Mouse (Mus musculus): ENCODE results near the gene Camkmt. TPM values are rescaled to one million over a fixed set of nuclear protein-coding genes. Genes with fewer than 3 reads are reported as not detected.
A peak's percentile ranks its signal among the peaks of the same experiment; 100 is the strongest.

Gene Camkmt
- 10 to 100 TPM; 12.8 to 13.6 TPM for total RNA-seq (2021)
- long read RNA-seq, experiment 1, partial matches to known transcripts, result 0 of 8 reads
- long read RNA-seq, experiment 1, other reads (novel, unspliced or antisense), result 8 of 8 reads
- long read RNA-seq, experiment 2, partial matches to known transcripts, result 0 of 2 reads
- long read RNA-seq, experiment 2, other reads (novel, unspliced or antisense), result 2 of 2 reads

GRCm38 (mm10) chr17:85090120-85091099, at the start of gene Camkmt, which contains the start of gene Prepl:
Gene Camkmt, plus strand, starts transcription at chr17:85090552.
Gene Prepl, minus strand, starts transcription at chr17:85090241.
- Histone ChIP-seq H3K4me3 (peak within 1 kb of the TSS; percentile 83), H3K27ac (peak within 1 kb of the TSS; percentile 99)
- DNase-seq (ENCODE audit: extremely low spot score in 1 of 2, low spot score in 2 of 2), result peak; percentile 93
- no peak; the same call in none of the 2 replicates for TF ChIP-seq CTCF (IDR thresholded peaks at IDR 0.05)
- intact Hi-C loops (cut with DNase I), result loop anchor here (1.0 to 2.0 kb wide), 2 partner anchors 133 to 300 kb away; partner anchors contain the start of gene Lrpprc

GRCm38 (mm10) chr17:85040913-85041312, 49.4 kb upstream of the Camkmt start:
- DNase-seq (ENCODE audit: extremely low spot score in 1 of 2, low spot score in 2 of 2), result no peak
- TF ChIP-seq CTCF (IDR thresholded peaks at IDR 0.05), result no peak
- H3K27ac ChIP-seq, result no peak overlapping the region
- intact Hi-C loops (cut with DNase I), result no loop called here
- no peak overlapping the region for H3K4me3 ChIP-seq

- H3K4me3 ChIP-seq, result no peak overlapping the region
- intact Hi-C loops (cut with DNase I), result no loop called here
- no peak for TF ChIP-seq CTCF (IDR thresholded peaks at IDR 0.05)
- no peak for DNase-seq (ENCODE audit: extremely low spot score in 1 of 2, low spot score in 2 of 2)
- H3K27ac ChIP-seq, result no peak overlapping the region
Measured at GRCm38 (mm10) chr17:85042419-85042818, 47.9 kb upstream of the Camkmt start.

- intact Hi-C loops (cut with DNase I), result no loop called here
- DNase-seq (ENCODE audit: extremely low spot score in 1 of 2, low spot score in 2 of 2), result no peak
- Histone ChIP-seq H3K4me3 (no peak overlapping the region), H3K27ac (no peak overlapping the region)
- no peak for TF ChIP-seq CTCF (IDR thresholded peaks at IDR 0.05)
Measured at GRCm38 (mm10) chr17:85043404-85043816, 46.9 kb upstream of the Camkmt start.

GRCm38 (mm10) chr17:85044466-85044865, 45.9 kb upstream of the Camkmt start:
- no peak for DNase-seq (ENCODE audit: extremely low spot score in 1 of 2, low spot score in 2 of 2)
- intact Hi-C loops (cut with DNase I), result no loop called here
- Histone ChIP-seq H3K4me3 (no peak overlapping the region), H3K27ac (no peak overlapping the region)
- TF ChIP-seq CTCF (IDR thresholded peaks at IDR 0.05), result no peak

GRCm38 (mm10) chr17:85045160-85045559, 45.2 kb upstream of the Camkmt start:
- intact Hi-C loops (cut with DNase I), result no loop called here
- Histone ChIP-seq H3K27ac (no peak overlapping the region), H3K4me3 (no peak overlapping the region)
- peak; percentile 19; the same call in 1 of the 2 replicates for TF ChIP-seq CTCF (IDR thresholded peaks at IDR 0.05)
- no peak for DNase-seq (ENCODE audit: extremely low spot score in 1 of 2, low spot score in 2 of 2)

- no peak for DNase-seq (ENCODE audit: extremely low spot score in 1 of 2, low spot score in 2 of 2)
- no peak overlapping the region for H3K27ac ChIP-seq
- H3K4me3 ChIP-seq, result no peak overlapping the region
- intact Hi-C loops (cut with DNase I), result no loop called here
- TF ChIP-seq CTCF (IDR thresholded peaks at IDR 0.05), result no peak
Measured at GRCm38 (mm10) chr17:85048379-85048778, 42.0 kb upstream of the Camkmt start.

- Histone ChIP-seq H3K4me3 (no peak overlapping the region), H3K27ac (no peak overlapping the region)
- intact Hi-C loops (cut with DNase I), result no loop called here
- TF ChIP-seq CTCF (IDR thresholded peaks at IDR 0.05), result no peak
- DNase-seq (ENCODE audit: extremely low spot score in 1 of 2, low spot score in 2 of 2), result no peak
Measured at GRCm38 (mm10) chr17:85058276-85058675, 32.1 kb upstream of the Camkmt start.

GRCm38 (mm10) chr17:85059136-85059535, 31.2 kb upstream of the Camkmt start:
- Histone ChIP-seq H3K4me3 (no peak overlapping the region), H3K27ac (no peak overlapping the region)
- DNase-seq (ENCODE audit: extremely low spot score in 1 of 2, low spot score in 2 of 2), result no peak
- intact Hi-C loops (cut with DNase I), result no loop called here
- TF ChIP-seq CTCF (IDR thresholded peaks at IDR 0.05), result no peak

GRCm38 (mm10) chr17:85063560-85063959, 26.8 kb upstream of the Camkmt start:
- no peak for DNase-seq (ENCODE audit: extremely low spot score in 1 of 2, low spot score in 2 of 2)
- TF ChIP-seq CTCF (IDR thresholded peaks at IDR 0.05), result no peak
- intact Hi-C loops (cut with DNase I), result loop anchor here (5.0 kb wide), 1 partner anchor 226 kb away; no protein-coding TSS in a partner anchor
- no peak overlapping the region for H3K27ac ChIP-seq
- H3K4me3 ChIP-seq, result no peak overlapping the region

- no peak for TF ChIP-seq CTCF (IDR thresholded peaks at IDR 0.05)
- DNase-seq (ENCODE audit: extremely low spot score in 1 of 2, low spot score in 2 of 2), result no peak
- H3K27ac ChIP-seq, result no peak overlapping the region; the same call in 1 of the 2 replicates
- intact Hi-C loops (cut with DNase I), result no loop called here
- no peak overlapping the region for H3K4me3 ChIP-seq
Measured at GRCm38 (mm10) chr17:85067331-85067730, 23.0 kb upstream of the Camkmt start.

- H3K27ac ChIP-seq, result no peak overlapping the region
- H3K4me3 ChIP-seq, result no peak overlapping the region
- no peak for DNase-seq (ENCODE audit: extremely low spot score in 1 of 2, low spot score in 2 of 2)
- intact Hi-C loops (cut with DNase I), result no loop called here
- TF ChIP-seq CTCF (IDR thresholded peaks at IDR 0.05), result no peak
Measured at GRCm38 (mm10) chr17:85070658-85071057, 19.7 kb upstream of the Camkmt start.

Measured in left cerebral cortex, adult 2 months (tissue).